Mouse (Mus musculus): ENCODE measurements around the gene Brd4. TPM values are rescaled to one million over a fixed set of nuclear protein-coding genes. Genes with fewer than 3 reads are reported as not detected.

Brd4 gene
- polyA plus RNA-seq, 1 experiment from 2014 or later: 116 TPM

- DNase-seq (ENCODE audit: low spot score): no peak
- H3K27ac ChIP-seq (replicated peaks): no peak overlapping the region
- H3K27me3 ChIP-seq (replicated peaks; ENCODE audit: low read depth, poor library complexity, severe bottlenecking): no peaks in the 10 kb centered on the region
- no peak overlapping the region for H3K4me3 ChIP-seq
- H3K36me3 ChIP-seq (replicated peaks): peaks cover 35% of the 10 kb centered on the region
- no peaks in the 10 kb centered on the region for H3K9me3 ChIP-seq
- H3K4me1 ChIP-seq: no peaks in the 10 kb centered on the region
- WGBS: 94% methylated on average over 7 of the region's 7 CpGs
Observed at GRCm38 (mm10) chr17:32269151-32269550, 15.4 kb downstream of the Brd4 start.

GRCm38 (mm10) chr17:32268540-32268960, 16.0 kb downstream of the Brd4 start:
- no peak overlapping the region for H3K4me3 ChIP-seq
- no peaks in the 10 kb centered on the region for H3K9me3 ChIP-seq
- 95% methylated on average over 3 of the region's 3 CpGs for whole genome bisulfite sequencing
- H3K36me3 ChIP-seq (replicated peaks): peaks cover 35% of the 10 kb centered on the region
- no peaks in the 10 kb centered on the region for H3K4me1 ChIP-seq
- H3K27me3 ChIP-seq (replicated peaks; ENCODE audit: low read depth, poor library complexity, severe bottlenecking): no peaks in the 10 kb centered on the region
- H3K27ac ChIP-seq (replicated peaks): no peak overlapping the region
- no peak for DNase-seq (ENCODE audit: low spot score)

- WGBS: 82% methylated on average over 2 of the region's 2 CpGs
- Histone ChIP-seq H3K9me3 (no peaks in the 10 kb centered on the region), H3K4me3 (no peak overlapping the region), H3K4me1 (no peaks in the 10 kb centered on the region), H3K27ac (replicated peaks) (no peak overlapping the region), H3K27me3 (replicated peaks; ENCODE audit: low read depth, poor library complexity, severe bottlenecking) (no peaks in the 10 kb centered on the region), H3K36me3 (replicated peaks) (peaks cover 32% of the 10 kb centered on the region)
- no peak for DNase-seq (ENCODE audit: low spot score)
Observed at GRCm38 (mm10) chr17:32268096-32268495, 16.4 kb downstream of the Brd4 start.

- H3K27me3 ChIP-seq (replicated peaks; ENCODE audit: low read depth, poor library complexity, severe bottlenecking): no peaks in the 10 kb centered on the region
- no peak overlapping the region for H3K4me3 ChIP-seq
- H3K27ac ChIP-seq (replicated peaks): no peak overlapping the region
- WGBS: 91% methylated on average over 1 of the region's 1 CpGs
- peaks cover 32% of the 10 kb centered on the region for H3K36me3 ChIP-seq (replicated peaks)
- no peaks in the 10 kb centered on the region for H3K9me3 ChIP-seq
- no peak for DNase-seq (ENCODE audit: low spot score)
- H3K4me1 ChIP-seq: no peaks in the 10 kb centered on the region
Observed at GRCm38 (mm10) chr17:32267617-32268016, 16.9 kb downstream of the Brd4 start.

- 93% methylated on average over 2 of the region's 2 CpGs for WGBS
- DNase-seq (ENCODE audit: low spot score): no peak
- H3K27me3 ChIP-seq (replicated peaks; ENCODE audit: low read depth, poor library complexity, severe bottlenecking): no peaks in the 10 kb centered on the region
- H3K36me3 ChIP-seq (replicated peaks): peaks cover 24% of the 10 kb centered on the region; the same call in 1 of the 2 replicates
- no peaks in the 10 kb centered on the region for H3K9me3 ChIP-seq
- no peak overlapping the region for H3K4me3 ChIP-seq
- H3K4me1 ChIP-seq: 0 out of 2 replicates have a peak, but pooled peaks cover under 1% of the 10 kb centered on the region
- H3K27ac ChIP-seq (replicated peaks): no peak overlapping the region
Observed at GRCm38 (mm10) chr17:32263672-32264071, 20.9 kb downstream of the Brd4 start.

- Histone ChIP-seq H3K27me3 (replicated peaks; ENCODE audit: low read depth, poor library complexity, severe bottlenecking) (no peaks in the 10 kb centered on the region), H3K36me3 (replicated peaks) (peaks cover 24% of the 10 kb centered on the region; the same call in 1 of the 2 replicates), H3K9me3 (no peaks in the 10 kb centered on the region), H3K27ac (replicated peaks) (no peak overlapping the region), H3K4me3 (no peak overlapping the region), H3K4me1 (peaks cover 7% of the 10 kb centered on the region; the same call in 1 of the 2 replicates)
- no peak for DNase-seq (ENCODE audit: low spot score)
- WGBS: 95% methylated on average over 8 of the region's 8 CpGs
Observed at GRCm38 (mm10) chr17:32262831-32263559, 21.5 kb downstream of the Brd4 start.

- H3K9me3 ChIP-seq: no peaks in the 10 kb centered on the region
- H3K4me3 ChIP-seq: no peak overlapping the region
- peaks cover 13% of the 10 kb centered on the region; the same call in 1 of the 2 replicates for H3K4me1 ChIP-seq
- H3K27ac ChIP-seq (replicated peaks): no peak overlapping the region
- 95% methylated on average over 2 of the region's 2 CpGs for WGBS
- peaks cover 13% of the 10 kb centered on the region; the same call in 1 of the 2 replicates for H3K36me3 ChIP-seq (replicated peaks)
- no peaks in the 10 kb centered on the region for H3K27me3 ChIP-seq (replicated peaks; ENCODE audit: low read depth, poor library complexity, severe bottlenecking)
- DNase-seq (ENCODE audit: low spot score): no peak
Observed at GRCm38 (mm10) chr17:32258869-32259268, 25.7 kb downstream of the Brd4 start.

GRCm38 (mm10) chr17:32257944-32258343, 26.6 kb downstream of the Brd4 start:
- H3K9me3 ChIP-seq: no peaks in the 10 kb centered on the region
- H3K27ac ChIP-seq (replicated peaks): no peak overlapping the region
- 58% methylated on average over 6 of the region's 6 CpGs for WGBS
- H3K4me1 ChIP-seq: peaks cover 13% of the 10 kb centered on the region; the same call in 1 of the 2 replicates
- DNase-seq (ENCODE audit: low spot score): no peak
- no peak overlapping the region for H3K4me3 ChIP-seq
- peaks cover 20% of the 10 kb centered on the region for H3K36me3 ChIP-seq (replicated peaks)
- H3K27me3 ChIP-seq (replicated peaks; ENCODE audit: low read depth, poor library complexity, severe bottlenecking): no peaks in the 10 kb centered on the region

- Histone ChIP-seq H3K4me3 (no peak overlapping the region), H3K9me3 (no peaks in the 10 kb centered on the region), H3K27me3 (replicated peaks; ENCODE audit: low read depth, poor library complexity, severe bottlenecking) (no peaks in the 10 kb centered on the region), H3K36me3 (replicated peaks) (peaks cover 20% of the 10 kb centered on the region), H3K4me1 (peaks cover 13% of the 10 kb centered on the region; the same call in 1 of the 2 replicates), H3K27ac (replicated peaks) (no peak overlapping the region)
- DNase-seq (ENCODE audit: low spot score): no peak
- WGBS: 87% methylated on average over 2 of the region's 2 CpGs
Observed at GRCm38 (mm10) chr17:32257452-32257851, 27.1 kb downstream of the Brd4 start.

GRCm38 (mm10) chr17:32256896-32257295, 27.6 kb downstream of the Brd4 start:
- peaks cover 13% of the 10 kb centered on the region; the same call in 1 of the 2 replicates for H3K4me1 ChIP-seq
- WGBS: 83% methylated on average over 2 of the region's 2 CpGs
- H3K9me3 ChIP-seq: no peaks in the 10 kb centered on the region
- DNase-seq (ENCODE audit: low spot score): no peak
- no peak overlapping the region for H3K27ac ChIP-seq (replicated peaks)
- H3K4me3 ChIP-seq: no peak overlapping the region
- H3K27me3 ChIP-seq (replicated peaks; ENCODE audit: low read depth, poor library complexity, severe bottlenecking): no peaks in the 10 kb centered on the region
- H3K36me3 ChIP-seq (replicated peaks): peaks cover 23% of the 10 kb centered on the region

- no peak overlapping the region for H3K4me3 ChIP-seq
- H3K9me3 ChIP-seq: no peaks in the 10 kb centered on the region
- H3K27me3 ChIP-seq (replicated peaks; ENCODE audit: low read depth, poor library complexity, severe bottlenecking): no peaks in the 10 kb centered on the region
- DNase-seq (ENCODE audit: low spot score): no peak
- H3K27ac ChIP-seq (replicated peaks): no peak overlapping the region
- H3K36me3 ChIP-seq (replicated peaks): peaks cover 37% of the 10 kb centered on the region
- peaks cover 9% of the 10 kb centered on the region; the same call in 1 of the 2 replicates for H3K4me1 ChIP-seq
- 99% methylated on average over 2 of the region's 2 CpGs for WGBS
Observed at GRCm38 (mm10) chr17:32253261-32253660, 31.3 kb downstream of the Brd4 start.

- Histone ChIP-seq H3K27me3 (replicated peaks; ENCODE audit: low read depth, poor library complexity, severe bottlenecking) (no peaks in the 10 kb centered on the region), H3K36me3 (replicated peaks) (peaks cover 37% of the 10 kb centered on the region), H3K4me3 (no peak overlapping the region), H3K27ac (replicated peaks) (no peak overlapping the region), H3K9me3 (no peaks in the 10 kb centered on the region), H3K4me1 (no peaks in the 10 kb centered on the region)
- no peak for DNase-seq (ENCODE audit: low spot score)
- 95% methylated on average over 2 of the region's 2 CpGs for WGBS
Observed at GRCm38 (mm10) chr17:32251827-32252470, 32.6 kb downstream of the Brd4 start.

- Histone ChIP-seq H3K27me3 (replicated peaks; ENCODE audit: low read depth, poor library complexity, severe bottlenecking) (no peaks in the 10 kb centered on the region), H3K4me1 (no peaks in the 10 kb centered on the region; the same call in 1 of the 2 replicates), H3K4me3 (no peak overlapping the region), H3K36me3 (replicated peaks) (peaks cover 37% of the 10 kb centered on the region), H3K27ac (replicated peaks) (no peak overlapping the region), H3K9me3 (no peaks in the 10 kb centered on the region)
- no peak for DNase-seq (ENCODE audit: low spot score)
- WGBS: 93% methylated on average over 1 of the region's 1 CpGs
Observed at GRCm38 (mm10) chr17:32250066-32250465, 34.5 kb downstream of the Brd4 start.

Data from embryonic facial prominence, embryonic 10.5 days (tissue).